Mouse (Mus musculus) cerebellum, postnatal 4 days (tissue): ENCODE measurements around the gene Brd1.

ENCODE experiments used
- DNase-seq, 2 experiments: peaks; one replicate each; pipeline ENCODE4 v3.0.0; 2022; ENCODE audit warnings: low spot score in 2 of 2, mixed read lengths in 1 of 2

Gene Brd1

GRCm38 (mm10) chr15:88686725-88687124 lies 47.3 kb downstream of the Brd1 start:
- no peak for DNase-seq

GRCm38 (mm10) chr15:88684039-88684438 lies 50.0 kb downstream of the Brd1 start:
- DNase-seq = no peak

- DNase-seq = no peak
Measured at GRCm38 (mm10) chr15:88680931-88681330, 53.1 kb downstream of the Brd1 start.

- no peak for DNase-seq
Measured at GRCm38 (mm10) chr15:88677568-88677967, 56.5 kb downstream of the Brd1 start.

- DNase-seq = no peak
Measured at GRCm38 (mm10) chr15:88675998-88676397, 58.0 kb downstream of the Brd1 start.

GRCm38 (mm10) chr15:88668693-88669092 lies 65.3 kb downstream of the Brd1 start:
- DNase-seq = no peak

- DNase-seq = no peak
Measured at GRCm38 (mm10) chr15:88667653-88668052, 66.4 kb downstream of the Brd1 start.

- no peak for DNase-seq
Measured at GRCm38 (mm10) chr15:88665846-88666245, 68.2 kb downstream of the Brd1 start.

- DNase-seq = no peak
Measured at GRCm38 (mm10) chr15:88663041-88663440, 71.0 kb downstream of the Brd1 start.

- peak; percentile 51 to 75 for DNase-seq
Measured at GRCm38 (mm10) chr15:88662111-88662850, 71.8 kb downstream of the Brd1 start.

GRCm38 (mm10) chr15:88661654-88662053 lies 72.4 kb downstream of the Brd1 start:
- no peak for DNase-seq

- no peak for DNase-seq
Measured at GRCm38 (mm10) chr15:88652006-88652405, 82.0 kb downstream of the Brd1 start.

GRCm38 (mm10) chr15:88651019-88651418 lies 83.0 kb downstream of the Brd1 start:
- DNase-seq = peak; percentile 72 to 90
